Mouse (Mus musculus): ENCODE data around the gene Glp2r.

The Glp2r gene

DNA sequence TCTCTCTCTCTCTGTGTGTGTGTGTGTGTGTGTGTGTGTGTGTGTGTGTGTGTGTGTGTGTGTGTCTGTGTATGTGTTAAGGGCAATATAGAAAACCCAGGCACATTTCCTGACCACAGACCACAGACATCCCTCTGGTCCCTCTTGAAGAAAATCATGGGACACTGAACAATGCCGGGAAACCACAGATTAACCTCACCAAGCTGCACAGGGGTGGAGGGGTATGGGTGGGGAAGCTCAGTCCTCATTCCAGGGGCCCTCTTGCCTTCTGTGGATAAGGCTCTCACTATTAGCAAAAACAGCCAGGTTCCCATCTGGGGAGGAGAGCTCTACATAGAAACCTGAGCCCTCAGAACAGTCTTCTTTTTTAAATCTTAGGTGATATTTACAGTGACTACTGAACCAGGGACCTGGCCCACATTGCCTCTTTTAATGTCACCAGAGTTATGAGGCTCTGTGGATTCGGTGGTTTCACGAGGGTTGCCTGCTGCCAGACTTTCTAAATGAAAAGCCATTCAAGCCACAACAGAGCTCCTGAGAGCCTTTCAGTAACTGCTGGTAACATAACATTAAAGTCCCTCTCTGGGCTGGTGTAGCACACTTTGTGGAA is 137.2 kb downstream of the Glp2r start:
- no peak for DNase-seq (ENCODE audit: low spot score)

DNA sequence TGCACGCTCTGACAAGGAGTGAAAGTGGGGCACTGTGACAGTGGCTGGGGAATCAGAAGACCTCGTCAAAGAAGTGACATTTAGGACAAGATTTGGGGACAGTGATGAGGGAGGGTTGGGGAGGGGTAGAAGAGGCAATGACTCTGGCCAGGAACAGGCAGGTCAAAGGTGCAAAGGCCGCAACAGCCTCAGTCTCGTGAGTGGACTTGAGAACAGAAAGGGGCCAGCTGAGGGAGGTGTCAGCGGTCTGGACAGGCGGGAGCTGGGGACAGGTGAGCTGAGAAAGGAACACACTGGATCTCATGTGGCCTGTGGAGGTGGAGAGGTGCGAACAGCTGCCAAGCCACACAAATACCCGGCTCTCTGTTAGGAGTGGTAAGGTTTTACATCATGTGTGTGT is 138.0 kb downstream of the Glp2r start:
- DNase-seq (ENCODE audit: low spot score) = no peak

DNA sequence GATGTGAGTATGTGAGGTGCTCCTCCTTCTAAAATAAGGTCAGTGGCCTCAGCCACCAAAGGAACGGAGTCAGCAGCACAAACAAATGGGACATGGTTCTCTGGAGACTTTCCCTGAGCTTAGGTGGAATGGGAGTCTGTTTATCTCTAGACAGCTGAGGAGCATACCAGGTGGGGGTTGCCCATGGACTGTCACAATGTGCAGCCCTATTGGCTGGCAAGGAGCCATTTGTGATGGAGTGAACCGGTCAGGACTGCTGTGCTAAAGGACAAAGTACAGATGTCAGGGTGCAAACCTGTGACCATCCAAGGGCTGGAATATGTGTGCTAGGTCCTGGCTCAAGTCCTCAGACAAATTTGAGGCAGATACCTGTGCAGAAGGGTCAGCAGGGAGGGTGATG is 142.4 kb downstream of the Glp2r start:
- no peak for DNase-seq (ENCODE audit: low spot score)

GRCm38 (mm10) chr11:67627179-67627578 is 143.8 kb downstream of the Glp2r start:
- no peak for DNase-seq (ENCODE audit: low spot score)

GRCm38 (mm10) chr11:67622340-67622739 is 148.6 kb downstream of the Glp2r start:
- no peak for DNase-seq (ENCODE audit: low spot score)

DNA sequence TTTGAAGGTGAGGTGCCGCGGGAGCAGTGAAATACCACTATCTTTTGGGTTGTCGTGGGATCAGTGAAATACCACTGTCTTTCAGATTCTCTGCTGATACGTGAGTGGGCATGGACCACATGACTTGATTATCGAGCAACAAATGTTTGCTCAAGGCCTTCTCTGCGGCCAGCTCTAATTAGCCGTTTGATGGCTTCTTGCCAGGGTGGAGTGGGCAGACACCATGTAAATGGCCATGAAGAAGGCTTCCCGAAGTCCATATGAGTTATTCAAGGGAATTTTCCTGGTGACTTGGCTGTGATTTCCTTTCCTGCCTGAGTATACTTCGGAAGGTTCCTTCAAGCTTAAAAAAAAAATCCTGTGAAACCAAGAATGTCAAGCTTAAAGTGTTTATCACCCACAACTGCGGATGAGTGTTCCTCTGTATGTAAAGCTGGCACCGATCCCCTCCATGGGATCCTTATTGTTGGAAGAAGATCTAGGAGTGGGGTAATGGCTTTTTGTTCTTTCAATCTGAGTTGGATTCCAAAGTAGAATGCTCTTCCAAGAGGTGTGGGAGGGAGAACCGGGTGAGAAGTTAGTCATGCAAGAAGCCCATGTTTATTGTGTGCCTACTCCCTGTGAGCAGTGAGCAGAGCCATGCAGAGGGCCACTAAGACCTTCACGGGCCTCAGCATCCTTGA is 154.3 kb downstream of the Glp2r start:
- DNase-seq (ENCODE audit: low spot score) = no peak

DNA sequence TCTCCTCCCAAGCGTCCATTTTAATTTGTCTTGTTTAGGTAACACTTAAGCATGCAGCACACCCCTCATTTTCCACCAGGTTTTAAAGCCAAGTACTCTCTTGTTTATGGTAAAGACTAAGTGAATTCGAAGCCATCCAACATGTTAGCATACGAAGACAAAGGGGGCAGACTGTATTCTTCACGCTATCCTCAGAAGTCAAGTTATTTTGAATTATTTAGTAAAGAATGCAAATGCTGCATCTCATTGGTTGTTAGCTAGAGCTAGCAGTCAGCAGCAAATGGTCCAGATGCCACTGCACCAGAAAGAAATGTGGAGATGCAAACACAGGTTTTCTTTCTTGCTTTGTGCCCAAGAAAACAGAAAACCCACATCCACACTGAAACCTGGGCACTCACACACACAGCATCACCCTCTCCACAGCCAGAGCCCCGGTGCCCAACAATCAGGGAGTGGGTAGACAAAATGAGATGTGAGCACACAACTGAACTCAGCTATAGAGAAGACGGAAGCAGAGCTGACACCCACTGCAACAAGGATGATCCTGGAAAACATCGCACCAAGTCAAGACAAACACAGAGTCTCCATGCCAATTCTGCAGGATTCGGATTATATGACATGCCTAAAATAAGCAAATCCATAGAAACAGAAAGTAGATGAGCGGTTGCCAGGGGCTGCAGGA is 158.7 kb downstream of the Glp2r start:
- no peak for DNase-seq (ENCODE audit: low spot score)

Data from urinary bladder, postnatal 14 days (tissue).